Mouse (Mus musculus) embryonic facial prominence, embryonic 14.5 days (tissue): ENCODE results near the gene Lama2. TPM values are rescaled to one million over a fixed set of nuclear protein-coding genes. Genes with fewer than 3 reads are reported as not detected.
"Not testable (repeated sequence)": the region's sequence is repeated elsewhere in the genome, so short reads cannot be mapped to it uniquely, and the experiment has no call there.

Source experiments
- ATAC-seq: fragments of 200-750 bp; cut with Nextera tagmentation; 2 replicates; pipeline ENCODE4 v1.8.0; 2017; ENCODE audit warnings: low read depth, moderate number of reproducible peaks, moderate TSS enrichment
- DNase-seq: peaks from one replicate; pipeline ENCODE4 v3.0.0-alpha.2; 2015; ENCODE audit warnings: low spot score
- H3K27ac ChIP-seq: fragments of 300-500 bp; sonication (generic); replicated peaks from 2 replicates; pipeline ENCODE4 v1.5.1; 2014; ENCODE audit warnings: low read depth, mild to moderate bottlenecking, low read length, moderate library complexity
- H3K27me3 ChIP-seq: fragments of 300-500 bp; sonication (generic); replicated peaks from 2 replicates; pipeline ENCODE4 v1.6.1; 2014; ENCODE audit warnings: low read length; ENCODE audit not compliant: control insufficient read depth, insufficient read depth
- H3K36me3 ChIP-seq: fragments of 300-500 bp; sonication (generic); 2 replicates; pipeline ENCODE4 v1.6.1; 2014; ENCODE audit warnings: low read length, mixed read lengths; ENCODE audit not compliant: control insufficient read depth, insufficient read depth
- H3K4me1 ChIP-seq: fragments of 300-500 bp; sonication (generic); 2 replicates; pipeline ENCODE4 v1.6.1; 2014; ENCODE audit warnings: antibody characterized with exemption, low read length; ENCODE audit not compliant: control insufficient read depth, insufficient read depth
- H3K4me2 ChIP-seq: fragments of 300-500 bp; sonication (generic); 2 replicates; pipeline ENCODE4 v1.6.1; 2014; ENCODE audit warnings: low read depth, mild to moderate bottlenecking, low read length, moderate library complexity, mixed read lengths
- H3K4me3 ChIP-seq: fragments of 300-500 bp; sonication (generic); 2 replicates; pipeline ENCODE4 v1.5.1; 2014; ENCODE audit warnings: low read depth, mild to moderate bottlenecking, low read length
- H3K9ac ChIP-seq: fragments of 300-500 bp; sonication (generic); 2 replicates; pipeline ENCODE4 v1.6.1; 2014; ENCODE audit warnings: low read depth, mild to moderate bottlenecking, low read length, moderate library complexity, mixed read lengths
- H3K9me3 ChIP-seq: fragments of 300-500 bp; sonication (generic); 2 replicates; pipeline ENCODE4 v1.6.1; 2016; ENCODE audit warnings: low read length; ENCODE audit not compliant: control insufficient read depth
- WGBS: fragments of 180-500 bp; shearing (Covaris S2); extraction: QIAGEN DNeasy Blood & Tissue Kit; methylation state at CpG from one replicate; pipeline ENCODE4 v1.1.7; 2014; 5-methylcytosine and 5-hydroxymethylcytosine counted together
- polyA plus RNA-seq: library from polyadenylated mRNA; unstranded; fragments of >200 nt; fragmentation: Nextera tagmentation; extraction: Ambion mirVana; gene quantifications from 2 replicates; pipeline ENCODE4 v1.2.1, GENCODE M21; 2014

The Lama2 gene
- polyA plus RNA-seq, 1 experiment from 2014 or later = 34.2 TPM

- not testable (repeated sequence) for H3K36me3 ChIP-seq, H3K27ac ChIP-seq, H3K9me3 ChIP-seq, H3K4me3 ChIP-seq, ATAC-seq, DNase-seq, H3K9ac ChIP-seq, H3K4me1 ChIP-seq, H3K4me2 ChIP-seq, H3K27me3 ChIP-seq
- 82% methylated on average over 4 of the region's 4 CpGs for WGBS
Measured at GRCm38 (mm10) chr10:26938464-26938863, 681.1 kb downstream of the Lama2 start.

DNA sequence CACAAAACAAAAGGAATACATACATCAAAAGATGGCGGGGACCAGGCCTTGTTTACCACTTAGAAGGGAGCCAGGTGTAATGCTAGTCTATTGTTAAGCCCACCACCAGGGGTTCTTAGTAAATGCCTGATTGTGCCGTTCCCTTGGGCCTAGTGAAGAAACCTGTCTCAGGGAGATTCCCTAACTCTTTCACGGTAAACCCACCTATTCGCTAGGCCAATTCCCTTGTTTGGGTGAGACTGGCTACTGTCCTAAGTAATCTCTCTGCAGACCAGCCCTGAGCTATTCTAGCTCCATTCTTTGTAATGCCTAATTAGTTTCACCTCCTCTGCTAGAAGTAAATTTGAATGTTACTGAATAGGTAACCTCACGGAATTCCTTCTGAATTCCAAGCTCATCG is 683.5 kb downstream of the Lama2 start:
- 87% methylated on average over 6 of the region's 6 CpGs for WGBS

More for the DNA sequence above, 683.5 kb downstream of the Lama2 start:
- not testable (repeated sequence) for H3K9ac ChIP-seq, H3K27ac ChIP-seq, H3K4me3 ChIP-seq, H3K36me3 ChIP-seq, H3K4me2 ChIP-seq, H3K4me1 ChIP-seq, DNase-seq, ATAC-seq, H3K9me3 ChIP-seq, H3K27me3 ChIP-seq
